Mouse (Mus musculus) heart, adult 2 months (tissue): ENCODE measurements at regions not wholly inside any gene's neighbourhood (a gene's known extent, or its start where the extent isn't known, plus 50 kb on each side); places are given as distances from the start of the nearest gene placed in this dataset.

Source experiments
- CTCF ChIP-seq: fragments of 200-600 bp; IDR thresholded peaks from 2 replicates; pipeline ENCODE4 v1.8.1; 2022; ENCODE audit warnings: antibody characterized with exemption, mild to moderate bottlenecking, moderate library complexity
- EP300 ChIP-seq: fragments of 200-500 bp; IDR thresholded peaks from 2 replicates; pipeline ENCODE4 v1.6.1; 2011; ENCODE audit warnings: low read depth, low read length, control low read depth; ENCODE audit not compliant: insufficient read depth
- POLR2A ChIP-seq: fragments of 200-500 bp; IDR thresholded peaks from 2 replicates; pipeline ENCODE4 v1.6.1; 2011; ENCODE audit warnings: mild to moderate bottlenecking, low read depth, low read length, control low read depth; ENCODE audit not compliant: insufficient read depth

GRCm38 (mm10) chr12:117414020-117414419 is 102.3 kb upstream of the Rapgef5 start:
- TF ChIP-seq CTCF (no peak), POLR2A (no peak), EP300 (no peak)
